Mouse (Mus musculus) G1E (cell line): ENCODE results near the gene Adgrg6. TPM values are rescaled to one million over a fixed set of nuclear protein-coding genes. Genes with fewer than 3 reads are reported as not detected.

Source experiments
- ATAC-seq: 2 replicates; pipeline ENCODE4 v1.8.0; 2016; ENCODE audit warnings: mild to moderate bottlenecking; ENCODE audit not compliant: insufficient number of reproducible peaks, poor library complexity, low FRiP score, severe bottlenecking; ENCODE audit errors: extremely low read depth
- DNase-seq: peaks from one replicate; pipeline ENCODE4 v3.0.0; 2012; ENCODE audit warnings: low spot score
- H3K27me3 ChIP-seq: 2 replicates; pipeline ENCODE4 v1.6.1; 2012; ENCODE audit warnings: mild to moderate bottlenecking, low read length, inconsistent platforms; ENCODE audit not compliant: insufficient read depth
- H3K36me3 ChIP-seq: replicated peaks from 2 replicates; pipeline ENCODE3; 2012; ENCODE audit warnings: mild to moderate bottlenecking, inconsistent platforms
- H3K4me1 ChIP-seq: 2 replicates; pipeline ENCODE4 v1.6.1; 2012; ENCODE audit warnings: low read depth, low read length, inconsistent platforms, mixed read lengths; ENCODE audit not compliant: insufficient read depth
- H3K4me3 ChIP-seq: 2 replicates; pipeline ENCODE4 v1.5.1; 2012; ENCODE audit warnings: low read depth, mild to moderate bottlenecking, inconsistent platforms, low read length, moderate library complexity, mixed read lengths
- H3K9me3 ChIP-seq: replicated peaks from 2 replicates; pipeline ENCODE4 v1.6.1; 2012; ENCODE audit warnings: inconsistent platforms
- CTCF ChIP-seq: IDR thresholded peaks from 2 replicates; pipeline ENCODE4 v1.5.1; 2012; ENCODE audit warnings: low read depth, low read length, inconsistent platforms, mixed read lengths
- GATA1 ChIP-seq: IDR thresholded peaks from 2 replicates; pipeline ENCODE4 v1.6.1; 2012; ENCODE audit warnings: borderline replicate concordance, low read length, inconsistent platforms, mixed read lengths
- GATA2 ChIP-seq: IDR thresholded peaks from 2 replicates; pipeline ENCODE4 v1.6.1; 2012; ENCODE audit warnings: low read depth, low read length, inconsistent platforms, borderline replicate concordance
- POLR2AphosphoS5 ChIP-seq: IDR thresholded peaks from 2 replicates; pipeline ENCODE4 v1.6.1; 2012; ENCODE audit warnings: low read depth, low read length, inconsistent platforms; ENCODE audit not compliant: insufficient replicate concordance
- TAL1 ChIP-seq: conservative IDR thresholded peaks from 2 replicates; pipeline ENCODE4 v1.6.1; 2012; ENCODE audit warnings: low read depth, low read length, inconsistent platforms, mixed read lengths
- polyA plus RNA-seq: library from polyadenylated mRNA; stranded (reverse); fragments of >175 nt; gene quantifications from 2 replicates; pipeline ENCODE4 v1.2.3, GENCODE M21; 2012
- total RNA-seq, 2 experiments: library from RNA; stranded (forward) in 1 of 2; stranded (reverse) in 1 of 2; fragments of 200-1000 nt in 1 of 2; fragments of >200 nt in 1 of 2; fragmentation: Nextera tagmentation in 1 of 2; gene quantifications; 2 replicates each; pipeline ENCODE4 v1.2.3; 2014 to 2017

Adgrg6 gene
- total and polyA plus RNA-seq, 3 experiments: 0.16 TPM; not detected in 2

DNA sequence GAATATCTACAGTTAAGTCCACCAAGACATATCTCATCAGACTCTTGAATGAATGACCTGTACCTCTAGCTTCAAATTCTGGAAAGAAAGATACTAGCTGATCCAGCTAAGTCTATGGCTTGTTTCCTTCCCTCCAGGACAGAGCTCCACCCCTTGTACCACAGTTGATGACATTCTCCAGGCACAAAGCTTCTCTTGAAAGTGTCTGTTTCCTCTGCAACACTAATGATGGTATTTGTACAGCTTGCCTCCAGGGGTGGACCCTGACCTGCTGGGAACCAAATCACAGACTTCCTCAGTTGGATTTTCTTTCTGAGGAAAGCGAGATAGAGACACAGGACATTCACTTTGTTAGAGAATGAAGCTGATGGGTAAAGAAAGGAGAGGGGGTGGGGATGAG, 69.1 kb downstream of the Adgrg6 start:
- H3K4me1 ChIP-seq: no peaks in the 10 kb centered on the region
- no peak for ATAC-seq
- no peaks in the 10 kb centered on the region for H3K9me3 ChIP-seq
- H3K36me3 ChIP-seq: no peaks in the 10 kb centered on the region
- no peaks in the 10 kb centered on the region for H3K27me3 ChIP-seq
- TF ChIP-seq CTCF (no peak), GATA1 (no peak), GATA2 (no peak), POLR2AphosphoS5 (no peak), TAL1 (no peak)
- no peak for DNase-seq
- no peak overlapping the region for H3K4me3 ChIP-seq

DNA sequence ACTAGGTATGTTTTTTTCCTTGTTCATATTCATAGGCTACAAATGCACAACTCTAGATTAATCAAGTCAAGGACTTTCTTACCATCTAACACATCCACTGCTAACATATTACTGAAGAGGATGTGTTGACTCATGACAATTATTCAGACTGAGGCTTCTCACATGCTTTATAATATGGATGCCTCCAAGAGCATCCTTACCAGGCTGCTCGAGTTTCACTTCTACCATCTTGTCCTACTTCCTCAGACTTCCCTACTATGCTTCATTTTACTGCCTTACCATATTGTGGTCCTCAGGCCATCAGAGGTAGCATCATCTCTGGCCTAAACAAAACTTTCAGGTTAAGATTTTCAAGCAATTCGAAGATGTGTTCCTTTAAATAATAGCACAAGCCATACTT, 69.8 kb downstream of the Adgrg6 start:
- TF ChIP-seq TAL1: no peak
- TF ChIP-seq CTCF: no peak
- no peak for TF ChIP-seq GATA1
- no peak for TF ChIP-seq GATA2
- no peak for TF ChIP-seq POLR2AphosphoS5
- no peaks in the 10 kb centered on the region for H3K4me1 ChIP-seq
- H3K9me3 ChIP-seq: no peaks in the 10 kb centered on the region
- ATAC-seq (no peak), DNase-seq (no peak)
- no peaks in the 10 kb centered on the region for H3K27me3 ChIP-seq
- no peak overlapping the region for H3K4me3 ChIP-seq
- H3K36me3 ChIP-seq: no peaks in the 10 kb centered on the region

DNA sequence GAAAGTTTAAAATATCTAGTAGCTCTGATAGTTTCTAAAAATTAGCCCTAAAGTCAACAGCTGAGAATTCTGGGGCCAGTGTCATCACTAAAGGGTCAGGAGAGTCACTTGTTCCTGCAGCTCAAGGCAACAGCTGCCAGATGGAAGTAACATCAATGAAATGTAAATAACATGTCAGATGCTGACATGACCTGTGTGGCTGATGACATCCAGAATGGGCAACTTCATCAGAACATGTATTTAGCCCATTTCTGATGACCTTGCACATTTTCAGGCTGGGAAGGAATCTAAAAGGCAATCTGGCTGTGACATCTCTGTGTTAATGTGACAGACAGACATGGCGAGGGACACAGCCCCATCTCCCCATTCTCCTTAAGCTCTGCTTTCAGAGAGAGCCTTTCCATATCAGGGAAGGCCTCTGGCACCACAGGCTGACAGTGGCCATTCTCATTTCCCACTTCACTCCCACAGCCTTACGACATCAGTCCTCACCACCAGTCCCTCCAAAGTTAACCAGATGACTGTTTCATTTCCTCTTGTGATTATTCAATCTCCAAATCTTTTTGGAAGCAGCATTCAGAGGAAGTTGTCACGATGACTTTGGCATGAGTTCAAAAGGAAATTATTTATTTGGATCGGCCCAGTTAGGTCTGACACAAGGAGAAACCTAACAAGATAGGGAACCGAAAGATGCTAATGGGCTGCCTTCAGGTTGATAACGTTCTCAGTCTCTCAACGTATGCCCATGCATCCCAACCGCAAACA, 70.7 kb downstream of the Adgrg6 start:
- Histone ChIP-seq H3K4me3 (no peak overlapping the region), H3K9me3 (no peaks in the 10 kb centered on the region), H3K36me3 (no peaks in the 10 kb centered on the region), H3K27me3 (no peaks in the 10 kb centered on the region), H3K4me1 (no peaks in the 10 kb centered on the region)
- no peak for DNase-seq
- TF ChIP-seq POLR2AphosphoS5 (no peak), GATA2 (no peak), GATA1 (no peak), TAL1 (no peak), CTCF (no peak)
- no peak for ATAC-seq

DNA sequence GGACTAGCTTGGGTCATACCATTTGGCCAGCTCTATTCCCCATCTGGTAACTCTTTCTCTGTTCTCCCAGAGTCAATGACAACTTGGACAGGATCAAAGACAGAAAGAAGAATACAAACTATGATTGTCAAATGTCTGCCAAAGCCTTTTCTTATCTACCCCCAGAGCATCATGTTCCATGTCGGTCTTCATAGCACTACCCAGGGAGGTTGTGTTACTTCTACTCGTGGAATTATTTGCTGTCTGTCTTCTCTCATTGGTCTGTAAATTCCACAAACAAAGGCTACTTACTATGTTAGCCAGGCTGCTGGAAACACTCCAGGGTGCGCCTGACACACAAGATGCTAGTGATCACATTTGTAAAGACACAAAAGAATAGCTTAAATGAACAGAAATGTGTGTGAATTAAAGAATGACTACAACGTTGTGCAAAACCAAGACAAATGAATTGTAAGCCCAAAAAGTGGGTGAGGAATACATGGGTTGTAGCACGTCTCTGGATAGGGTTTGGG, 74.4 kb downstream of the Adgrg6 start:
- TF ChIP-seq GATA2 (no peak), CTCF (no peak), POLR2AphosphoS5 (no peak), TAL1 (no peak), GATA1 (no peak)
- no peak for ATAC-seq

DNA sequence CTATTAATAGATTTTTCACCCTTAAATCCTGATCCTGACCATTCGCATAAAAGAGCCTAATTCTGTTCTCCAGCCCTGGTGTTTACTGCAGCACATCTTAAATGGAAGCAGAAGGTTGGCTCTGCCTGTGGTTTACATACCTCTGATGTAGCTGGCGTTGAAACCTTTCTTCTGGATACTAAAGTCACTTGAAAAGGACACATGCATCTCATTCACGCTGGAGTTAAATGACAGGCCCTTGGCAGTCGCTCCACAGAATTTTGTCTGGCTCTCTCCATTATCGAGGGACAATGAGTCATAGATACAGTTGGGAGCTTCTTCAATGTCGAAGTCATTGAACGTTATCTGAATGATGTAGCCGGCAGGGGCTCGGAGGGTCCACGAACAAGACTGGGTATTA, 76.8 kb downstream of the Adgrg6 start:
- Histone ChIP-seq H3K4me1 (no peaks in the 10 kb centered on the region), H3K36me3 (no peaks in the 10 kb centered on the region), H3K27me3 (no peaks in the 10 kb centered on the region), H3K9me3 (no peaks in the 10 kb centered on the region), H3K4me3 (no peak overlapping the region)
- no peak for DNase-seq
- TF ChIP-seq CTCF: no peak
- no peak for TF ChIP-seq TAL1
- no peak for TF ChIP-seq POLR2AphosphoS5
- no peak for TF ChIP-seq GATA1
- no peak for TF ChIP-seq GATA2
- ATAC-seq: no peak

More for the DNA sequence above, 74.4 kb downstream of the Adgrg6 start:
- DNase-seq: no peak
- no peaks in the 10 kb centered on the region for H3K27me3 ChIP-seq
- H3K4me1 ChIP-seq: no peaks in the 10 kb centered on the region
- no peaks in the 10 kb centered on the region for H3K36me3 ChIP-seq
- H3K4me3 ChIP-seq: no peak overlapping the region
- no peaks in the 10 kb centered on the region for H3K9me3 ChIP-seq

DNA sequence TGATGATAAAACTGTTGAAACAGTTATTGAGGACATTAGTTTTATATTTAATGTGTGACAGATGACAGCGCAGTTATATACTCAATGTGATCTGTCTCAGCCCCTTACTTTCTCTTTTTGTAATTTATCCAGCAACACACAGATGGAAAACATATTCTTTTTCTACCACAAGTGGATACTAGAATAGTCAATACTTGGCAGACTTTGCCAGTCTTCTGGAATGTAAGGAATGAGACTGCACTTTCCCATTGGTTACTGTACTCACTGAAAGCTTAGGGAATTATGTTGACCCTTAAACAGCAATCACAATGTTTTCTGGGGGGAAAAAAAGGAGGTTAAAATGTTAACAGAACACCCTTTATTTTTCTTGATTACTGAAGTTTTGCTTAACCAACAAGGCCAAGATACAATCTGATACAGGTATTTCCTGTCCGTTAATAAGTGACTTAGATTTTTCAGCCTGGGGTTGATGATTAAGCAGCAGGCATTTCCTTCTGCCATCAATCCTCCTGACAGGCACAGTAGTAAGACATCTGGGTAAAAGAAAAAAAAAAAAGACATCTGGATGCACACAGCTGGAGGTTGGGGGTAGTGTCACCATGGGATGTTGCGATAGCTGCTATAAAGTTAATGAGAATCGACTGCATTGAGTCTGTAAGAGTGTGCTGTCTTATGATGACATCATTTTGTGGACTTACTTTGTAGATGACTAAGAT, 81.5 kb downstream of the Adgrg6 start:
- H3K4me3 ChIP-seq: no peak overlapping the region
- H3K9me3 ChIP-seq: no peaks in the 10 kb centered on the region
- H3K27me3 ChIP-seq: peaks cover 4% of the 10 kb centered on the region; the same call in 1 of the 2 replicates
- H3K36me3 ChIP-seq: no peaks in the 10 kb centered on the region
- DNase-seq (no peak), ATAC-seq (no peak)
- TF ChIP-seq GATA2 (no peak), POLR2AphosphoS5 (no peak), TAL1 (no peak), CTCF (no peak), GATA1 (no peak)
- no peaks in the 10 kb centered on the region for H3K4me1 ChIP-seq
